Comparison of ENCODE assay signal across 11 mouse cellular contexts in the genomic region with DNA sequence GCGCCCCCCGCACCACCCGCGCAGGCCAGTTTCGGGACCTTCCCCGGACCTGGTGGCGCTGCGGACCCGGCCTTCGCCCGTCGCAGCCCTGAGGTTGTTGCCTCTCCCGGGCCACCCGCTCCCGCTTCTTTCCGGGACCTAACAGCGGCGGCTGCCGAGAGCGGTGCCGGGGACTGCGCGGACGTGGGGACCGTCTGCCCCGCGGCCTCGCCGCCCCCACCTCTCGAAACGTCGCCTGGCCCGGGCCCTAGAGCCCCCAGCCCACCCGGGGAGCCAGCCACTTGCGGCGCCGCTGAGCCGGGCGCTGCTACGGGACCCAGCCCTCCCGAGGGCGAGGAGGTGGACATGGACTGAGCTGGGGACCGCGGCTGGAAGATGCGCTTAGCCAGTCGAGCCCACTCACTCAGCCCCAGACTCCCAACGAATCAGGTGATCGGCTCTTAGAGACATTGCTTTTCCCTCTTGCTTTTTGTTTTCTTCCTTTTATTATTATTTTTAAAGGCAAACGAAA. TPM values are rescaled to one million over a fixed set of nuclear protein-coding genes. Genes with fewer than 3 reads are reported as not detected.
DNase-seq lines count a peak whose midpoint lies in the region; ATAC-seq and TF ChIP-seq lines count a peak whose summit lies in the region.
"Had no signal": no experiment of that assay in that cellular context is flagged by ENCODE, and none has a peak within 500 bp of the region (broad histone marks: within the 10 kb centered on the region; RNA-seq: fewer than 3 reads in every experiment).

No protein-coding gene starts in this region.

- TF ChIP-seq CTCF in heart, postnatal 0 days (IDR thresholded peaks at IDR 0.05; ENCODE audit: low read depth): no peak
- TF ChIP-seq CTCF in forebrain, postnatal 0 days (IDR thresholded peaks at IDR 0.05; ENCODE audit: low read depth): no peak

- peaks cover 98% of the 10 kb centered on the region for H3K27me3 ChIP-seq in heart, postnatal 0 days (ENCODE audit: control insufficient read depth, insufficient read depth, low read length)
- H3K27me3 ChIP-seq in forebrain, postnatal 0 days (ENCODE audit: insufficient read depth, low read length): peaks cover 72% of the 10 kb centered on the region
- peaks cover 28% of the 10 kb centered on the region for H3K27me3 ChIP-seq in midbrain, embryonic 16.5 days (ENCODE audit: control insufficient read depth, insufficient read depth, low read depth, low read length)

- H3K4me1 ChIP-seq in heart, postnatal 0 days (ENCODE audit: control insufficient read depth, insufficient read depth): no peaks in the 10 kb centered on the region
- H3K4me1 ChIP-seq in forebrain, postnatal 0 days (ENCODE audit: insufficient read depth): no peaks in the 10 kb centered on the region
- H3K4me1 ChIP-seq in midbrain, embryonic 16.5 days (ENCODE audit: control insufficient read depth, insufficient read depth, low read length): peaks cover 5% of the 10 kb centered on the region; the same call in 1 of the 2 replicates

- H3K4me2 ChIP-seq in heart, postnatal 0 days (ENCODE audit: low read depth, low read length): no peak overlapping the region
- H3K4me2 ChIP-seq in forebrain, postnatal 0 days (ENCODE audit: low read depth): no peak overlapping the region
- peak overlapping the region; percentile 61 for H3K4me2 ChIP-seq in midbrain, embryonic 16.5 days (ENCODE audit: low read length)

- intact Hi-C loops in left cerebral cortex, postnatal 14 days (cut with DNase I): no loop called here

- no peak overlapping the region for H3K27ac ChIP-seq in heart, postnatal 0 days (ENCODE audit: low read depth)
- H3K27ac ChIP-seq in forebrain, postnatal 0 days (ENCODE audit: low read depth, low read length): no peak overlapping the region
- peak overlapping the region; percentile 87 for H3K27ac ChIP-seq in midbrain, embryonic 16.5 days (ENCODE audit: low read length)

- H3K4me3 ChIP-seq in heart, postnatal 0 days (ENCODE audit: low read depth, low read length): 0 out of 2 replicates have a peak overlapping the region, but pooled peaks have one; percentile 5
- no peak overlapping the region for H3K4me3 ChIP-seq in forebrain, postnatal 0 days (ENCODE audit: low read depth, low read length)
- peak overlapping the region; percentile 52 for H3K4me3 ChIP-seq in midbrain, embryonic 16.5 days (ENCODE audit: low read depth, low read length)

- no peak for TF ChIP-seq EP300 in heart, postnatal 0 days (IDR thresholded peaks at IDR 0.05; ENCODE audit: low read depth)

- no peaks in the 10 kb centered on the region for H3K36me3 ChIP-seq in heart, postnatal 0 days (replicated peaks; ENCODE audit: control insufficient read depth, insufficient read depth, low read length)
- no peaks in the 10 kb centered on the region for H3K36me3 ChIP-seq in forebrain, postnatal 0 days (ENCODE audit: insufficient read depth)
- no peaks in the 10 kb centered on the region for H3K36me3 ChIP-seq in midbrain, embryonic 16.5 days (ENCODE audit: control insufficient read depth, insufficient read depth, low read length)

- no peak for ATAC-seq in heart, postnatal 0 days (ENCODE audit: insufficient read depth, low read depth)
- ATAC-seq in forebrain, postnatal 0 days: no peak
- ATAC-seq in midbrain, embryonic 16.5 days: no peak

- H3K9me3 ChIP-seq in heart, postnatal 0 days (replicated peaks; ENCODE audit: control insufficient read depth, low read length): no peaks in the 10 kb centered on the region
- no peaks in the 10 kb centered on the region for H3K9me3 ChIP-seq in forebrain, postnatal 0 days (ENCODE audit: low read length)
- H3K9me3 ChIP-seq in midbrain, embryonic 16.5 days (replicated peaks; ENCODE audit: control insufficient read depth, low read length, poor library complexity, severe bottlenecking): no peaks in the 10 kb centered on the region

- H3K9ac ChIP-seq in heart, postnatal 0 days (replicated peaks; ENCODE audit: low read depth, low read length): no peak overlapping the region
- H3K9ac ChIP-seq in forebrain, postnatal 0 days: no peak overlapping the region
- H3K9ac ChIP-seq in midbrain, embryonic 16.5 days (ENCODE audit: low read depth, low read length): peak overlapping the region; percentile 67

- WGBS in heart, postnatal 0 days: under 1% methylated on average over 43 of the region's 49 CpGs
- WGBS in forebrain, postnatal 0 days: 4% methylated on average over 44 of the region's 49 CpGs
- 2% methylated on average over 39 of the region's 49 CpGs for WGBS in midbrain, embryonic 16.5 days

- DNase-seq in heart, postnatal 0 days (ENCODE audit: low spot score): no peak
- DNase-seq in heart, adult 9 months (ENCODE audit: low spot score in 2 of 2): no peak
- DNase-seq in cerebellum, postnatal 14 days: peak; percentile 60 to 75
- peak; percentile 12 for DNase-seq in forebrain, postnatal 0 days
- DNase-seq in gastrocnemius, postnatal 4 days (ENCODE audit: low spot score in 2 of 2): no peak
- DNase-seq in left cerebral cortex, postnatal 14 days (ENCODE audit: low spot score in 2 of 2): no peak
- no peak for DNase-seq in adrenal gland, postnatal 4 days (ENCODE audit: low spot score in 2 of 2)
- DNase-seq: kidney, postnatal 25 days; lung, adult 2 months had no signal

RNA-seq across cellular contexts. Expression of a gene that starts 4.2 kb away (rescaled TPM):
- not detected in 2 replicates for total RNA-seq in heart, postnatal 0 days (2014; rRNA removed; ENCODE audit: low replicate concordance)
- polyA plus RNA-seq in heart, postnatal 0 days (2015; fragmentation: Nextera tagmentation; extraction: Ambion mirVana): not detected in 2 replicates
- total RNA-seq in forebrain, postnatal 0 days (2014; rRNA removed): 3.4 and 5.8 TPM in 2 replicates
- 0.93 and 2.8 TPM in 2 replicates for polyA plus RNA-seq in forebrain, postnatal 0 days (2015; fragmentation: Nextera tagmentation; extraction: Ambion mirVana)
- 22.5 and 23.8 TPM in 2 replicates for polyA plus RNA-seq in midbrain, embryonic 16.5 days (2015; fragmentation: Nextera tagmentation; extraction: Ambion mirVana)
- total RNA-seq in gastrocnemius, postnatal 4 days (2021): not detected
- total RNA-seq in left cerebral cortex, postnatal 14 days (2021): under 1 TPM in 1 of 2 experiments, not detected in 1; 0.48 TPM
- 1 to 10 TPM in 1 of 2 experiments, under 1 TPM in 1; 0.42 to 3.8 TPM for total RNA-seq in adrenal gland, postnatal 4 days (2021)
- polyA plus RNA-seq: lung, adult 2 months; stomach, embryonic 14.5 days had no signal

Comparison
In these comparisons a context has a peak if more than half of its experiments do, and no peak if none do; other contexts are left out.
1. DNase-seq: peak in cerebellum, postnatal 14 days (2 of 2) and forebrain, postnatal 0 days (single experiment); none in heart, postnatal 0 days (single experiment), heart, adult 9 months (0 of 2), gastrocnemius, postnatal 4 days (0 of 2), left cerebral cortex, postnatal 14 days (0 of 2) and adrenal gland, postnatal 4 days (0 of 2).